ENCODE assay signal across 1 mouse cellular context in genomic region chr3:131294503-131294902, GRCm38 (mm10).
TF ChIP-seq lines count a peak whose summit lies in the region.

No protein-coding gene starts in this region.

TF ChIP-seq in CH12.LX, 34 proteins besides CTCF, POLR2A, EP300 and RAD21 (continued from another document):
- TF ChIP-seq ELF1 (IDR thresholded peaks at IDR 0.05; ENCODE audit: low read depth, low read length) (no peak), JUND (conservative IDR thresholded peaks at IDR 0.05; ENCODE audit: low read depth, low read length) (no peak), SMC3 (IDR thresholded peaks at IDR 0.05; ENCODE audit: low read depth, low read length) (peak; percentile 54), BHLHE40 (IDR thresholded peaks at IDR 0.05; ENCODE audit: low read depth, low read length) (no peak)
